Mouse (Mus musculus) lung, embryonic 15.5 days (tissue): ENCODE data around the gene Macf1. TPM values are rescaled to one million over a fixed set of nuclear protein-coding genes. Genes with fewer than 3 reads are reported as not detected.

Source experiments
- ATAC-seq: fragments of 200-750 bp; cut with Nextera tagmentation; 2 replicates; pipeline ENCODE4 v1.8.0; 2017; ENCODE audit warnings: moderate number of reproducible peaks, borderline replicate concordance; ENCODE audit not compliant: low FRiP score, low TSS enrichment; ENCODE audit errors: extremely low read depth
- H3K27ac ChIP-seq: fragments of 300-500 bp; sonication (generic); 2 replicates; pipeline ENCODE4 v1.5.1; 2015; ENCODE audit warnings: moderate library complexity, mild to moderate bottlenecking, inconsistent platforms
- H3K27me3 ChIP-seq: fragments of 300-500 bp; sonication (generic); 2 replicates; pipeline ENCODE4 v1.6.1; 2015; ENCODE audit warnings: inconsistent platforms
- H3K36me3 ChIP-seq: fragments of 300-500 bp; sonication (generic); 2 replicates; pipeline ENCODE4 v1.6.1; 2015; ENCODE audit warnings: inconsistent platforms
- H3K4me1 ChIP-seq: fragments of 300-500 bp; sonication (generic); 2 replicates; pipeline ENCODE4 v1.6.1; 2015; ENCODE audit warnings: inconsistent platforms
- H3K4me2 ChIP-seq: fragments of 300-500 bp; sonication (generic); 2 replicates; pipeline ENCODE4 v1.6.1; 2015; ENCODE audit warnings: inconsistent platforms, mild to moderate bottlenecking, moderate library complexity
- H3K4me3 ChIP-seq: fragments of 300-500 bp; sonication (generic); 2 replicates; pipeline ENCODE4 v1.5.1; 2015; ENCODE audit warnings: mild to moderate bottlenecking, inconsistent platforms
- H3K9ac ChIP-seq: fragments of 300-500 bp; sonication (generic); 2 replicates; pipeline ENCODE4 v1.6.1; 2015; ENCODE audit warnings: inconsistent platforms
- H3K9me3 ChIP-seq: fragments of 300-500 bp; sonication (generic); 2 replicates; pipeline ENCODE4 v1.6.1; 2016; ENCODE audit warnings: inconsistent platforms
- WGBS: fragments of 180-500 bp; shearing (Covaris S2); methylation state at CpG from one replicate; pipeline ENCODE4 v1.1.7; 2015; 5-methylcytosine and 5-hydroxymethylcytosine counted together
- polyA plus RNA-seq: library from polyadenylated mRNA; unstranded; fragments of >200 nt; fragmentation: Nextera tagmentation; extraction: Ambion mirVana; gene quantifications from 2 replicates; pipeline ENCODE4 v1.2.1, GENCODE M21; 2015

Macf1 gene
- polyA plus RNA-seq, 1 experiment from 2014 or later, result 73.1 TPM

DNA sequence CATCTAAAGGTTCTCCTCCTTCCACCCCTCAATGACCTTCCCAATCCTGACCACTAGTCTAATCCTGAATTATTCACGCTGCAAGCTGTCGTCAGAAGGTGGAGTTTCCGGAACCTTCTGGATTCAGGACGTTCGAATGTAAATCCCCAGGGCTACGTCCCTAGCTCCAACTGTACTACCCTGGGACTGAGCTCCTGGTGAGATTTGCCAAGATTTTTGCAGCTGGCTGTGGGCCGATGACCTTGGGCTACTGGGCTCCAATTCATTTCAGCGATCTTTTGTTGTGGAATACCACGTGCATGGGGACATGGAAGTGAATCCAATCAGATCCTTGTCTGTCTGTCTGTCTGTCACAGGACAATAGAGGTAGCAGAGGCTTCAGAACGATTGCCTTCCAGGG lies 6.2 kb upstream of the Macf1 start:
- Histone ChIP-seq H3K9me3 (no peaks in the 10 kb centered on the region), H3K36me3 (no peaks in the 10 kb centered on the region), H3K27ac (no peak overlapping the region), H3K4me1 (peaks cover 11% of the 10 kb centered on the region), H3K27me3 (peaks cover 14% of the 10 kb centered on the region), H3K4me2 (no peak overlapping the region), H3K9ac (no peak overlapping the region), H3K4me3 (no peak overlapping the region)
- 80% methylated on average over 10 of the region's 10 CpGs for WGBS
- no peak for ATAC-seq

GRCm38 (mm10) chr4:123687025-123687781 lies 3.0 kb upstream of the Macf1 start:
- ATAC-seq, result peak; percentile 69; the same call in 1 of the 2 replicates
- Histone ChIP-seq H3K4me2 (peak overlapping the region; percentile 100), H3K4me1 (peaks cover 11% of the 10 kb centered on the region), H3K36me3 (no peaks in the 10 kb centered on the region), H3K27me3 (peaks cover 19% of the 10 kb centered on the region), H3K9ac (peak overlapping the region; percentile 59), H3K4me3 (peak overlapping the region; percentile 76), H3K27ac (peak overlapping the region; percentile 2; the same call in 1 of the 2 replicates), H3K9me3 (no peaks in the 10 kb centered on the region)
- WGBS, result under 1% methylated on average over 52 of the region's 89 CpGs

DNA sequence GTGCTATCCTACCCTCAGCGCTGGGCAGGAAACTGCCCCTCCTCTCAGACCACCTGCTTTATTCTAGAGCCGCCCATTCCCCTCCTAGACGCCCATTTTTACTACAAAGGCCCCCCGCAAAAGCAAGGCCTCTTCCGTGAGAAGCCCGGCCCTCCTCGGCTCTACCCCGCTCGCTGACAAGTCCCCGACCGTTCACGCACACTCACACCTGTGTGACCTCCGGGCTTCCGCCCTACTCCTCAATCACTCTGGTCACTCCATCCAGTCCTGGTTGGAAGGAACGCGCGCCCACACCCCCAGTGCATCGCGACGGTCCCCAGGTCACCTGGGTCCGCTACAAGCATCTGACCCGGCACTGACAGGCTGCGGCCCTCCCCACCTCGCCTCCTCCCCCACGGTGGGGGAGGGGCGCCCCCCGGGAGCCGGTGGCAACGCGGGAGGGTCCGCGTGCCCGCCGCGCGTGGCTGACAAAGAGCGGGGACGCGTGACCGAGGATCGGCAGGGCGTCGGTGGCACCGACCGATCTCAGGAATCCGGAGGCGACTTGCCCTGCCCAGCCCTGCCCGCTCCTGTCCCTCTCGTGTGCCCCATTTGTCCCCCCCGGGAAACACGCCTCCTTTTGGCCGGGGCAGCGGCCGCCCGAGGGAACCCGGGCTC lies 2.3 kb upstream of the Macf1 start:
- no peak overlapping the region for H3K27ac ChIP-seq
- no peaks in the 10 kb centered on the region for H3K9me3 ChIP-seq
- 1% methylated on average over 51 of the region's 56 CpGs for WGBS
- H3K36me3 ChIP-seq, result no peaks in the 10 kb centered on the region
- peaks cover 19% of the 10 kb centered on the region for H3K27me3 ChIP-seq
- H3K4me2 ChIP-seq, result peak overlapping the region; percentile 100
- peak; percentile 43; the same call in 1 of the 2 replicates for ATAC-seq
- H3K9ac ChIP-seq, result peak overlapping the region; percentile 59
- peak overlapping the region; percentile 76 for H3K4me3 ChIP-seq
- peaks cover 11% of the 10 kb centered on the region for H3K4me1 ChIP-seq

GRCm38 (mm10) chr4:123685506-123686242 lies 1.5 kb upstream of the Macf1 start:
- H3K4me3 ChIP-seq, result peak overlapping the region; percentile 76
- 47% methylated on average over 8 of the region's 8 CpGs for WGBS

DNA sequence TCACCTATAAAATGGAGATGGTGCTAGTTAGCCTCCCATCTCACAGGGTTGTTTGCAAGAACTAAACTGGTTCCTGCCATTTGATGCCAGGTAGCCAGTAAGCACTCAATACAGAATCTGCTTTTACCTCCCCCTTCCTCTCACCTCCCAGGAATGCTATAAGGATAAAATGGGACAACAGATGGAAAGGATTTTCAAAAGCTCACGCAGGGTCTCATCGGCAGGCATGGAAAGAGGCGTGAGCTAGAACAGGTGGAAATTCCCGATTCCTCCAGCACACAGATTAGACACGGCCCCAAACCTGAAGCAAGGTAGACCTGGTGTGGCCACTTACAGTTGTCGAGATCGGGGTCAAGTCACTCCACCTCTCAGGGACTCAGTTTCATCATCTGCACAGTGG lies 886 bp upstream of the Macf1 start:
- no peak for ATAC-seq
- H3K4me2 ChIP-seq, result no peak overlapping the region
- H3K4me3 ChIP-seq, result no peak overlapping the region
- WGBS, result 75% methylated on average over 7 of the region's 7 CpGs
- no peaks in the 10 kb centered on the region for H3K36me3 ChIP-seq
- H3K9ac ChIP-seq, result no peak overlapping the region
- no peak overlapping the region for H3K27ac ChIP-seq
- H3K4me1 ChIP-seq, result peaks cover 11% of the 10 kb centered on the region
- H3K27me3 ChIP-seq, result peaks cover 19% of the 10 kb centered on the region
- no peaks in the 10 kb centered on the region for H3K9me3 ChIP-seq

More at GRCm38 (mm10) chr4:123685506-123686242, 1.5 kb upstream of the Macf1 start:
- H3K4me1 ChIP-seq, result peaks cover 11% of the 10 kb centered on the region
- no peak for ATAC-seq
- H3K27me3 ChIP-seq, result peaks cover 19% of the 10 kb centered on the region
- H3K4me2 ChIP-seq, result peak overlapping the region; percentile 100
- no peak overlapping the region for H3K27ac ChIP-seq
- no peak overlapping the region for H3K9ac ChIP-seq
- no peaks in the 10 kb centered on the region for H3K9me3 ChIP-seq
- no peaks in the 10 kb centered on the region for H3K36me3 ChIP-seq

GRCm38 (mm10) chr4:123682291-123682690 lies 1.9 kb downstream of the Macf1 start:
- WGBS, result 84% methylated on average over 8 of the region's 8 CpGs
- Histone ChIP-seq H3K27ac (no peak overlapping the region), H3K9me3 (no peaks in the 10 kb centered on the region), H3K36me3 (no peaks in the 10 kb centered on the region), H3K4me2 (no peak overlapping the region), H3K9ac (no peak overlapping the region), H3K27me3 (peaks cover 19% of the 10 kb centered on the region), H3K4me1 (peaks cover 8% of the 10 kb centered on the region), H3K4me3 (no peak overlapping the region)
- ATAC-seq, result no peak

GRCm38 (mm10) chr4:123680962-123681361 lies 3.2 kb downstream of the Macf1 start:
- ATAC-seq, result no peak
- 32% methylated on average over 7 of the region's 7 CpGs for WGBS
- H3K4me3 ChIP-seq, result no peak overlapping the region
- no peaks in the 10 kb centered on the region for H3K36me3 ChIP-seq
- H3K27me3 ChIP-seq, result peaks cover 12% of the 10 kb centered on the region
- H3K9ac ChIP-seq, result no peak overlapping the region
- H3K9me3 ChIP-seq, result no peaks in the 10 kb centered on the region
- no peak overlapping the region for H3K4me2 ChIP-seq
- H3K27ac ChIP-seq, result no peak overlapping the region
- no peaks in the 10 kb centered on the region for H3K4me1 ChIP-seq

DNA sequence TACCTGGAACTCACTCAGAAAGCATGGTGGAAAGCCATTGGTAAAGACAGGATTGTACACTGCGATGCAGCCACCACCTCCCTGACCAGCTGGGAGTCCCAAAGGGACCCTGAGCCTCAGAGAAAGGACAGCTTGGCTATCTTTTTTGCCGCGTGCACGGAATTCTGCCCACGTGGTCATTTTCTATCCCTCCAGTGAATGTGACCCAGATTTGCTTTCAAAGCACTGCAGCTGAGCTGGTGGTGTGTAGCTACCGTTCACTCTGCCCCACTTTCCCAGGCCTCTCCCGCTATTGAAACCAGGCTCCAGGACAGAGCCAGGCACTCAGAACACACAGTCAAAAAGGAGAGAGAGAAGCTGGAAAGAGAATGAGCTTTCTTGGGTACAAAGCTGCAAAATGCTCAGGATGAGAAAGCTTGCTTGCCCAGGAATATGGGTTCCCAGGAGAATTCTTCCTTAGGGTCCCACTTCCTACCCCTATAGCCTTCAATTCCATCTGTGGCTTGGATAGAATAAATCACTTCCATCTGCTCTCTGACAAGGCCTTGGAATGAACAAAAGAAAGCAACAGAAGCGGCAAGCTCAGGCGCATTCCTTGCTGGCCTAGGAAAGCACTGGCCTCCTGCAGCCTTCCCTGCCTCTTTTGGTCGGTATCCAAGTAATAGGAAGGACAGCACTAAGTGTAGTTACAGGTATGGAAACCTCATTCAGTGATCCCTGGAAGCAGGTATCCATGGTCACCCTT lies 6.9 kb downstream of the Macf1 start:
- no peaks in the 10 kb centered on the region for H3K9me3 ChIP-seq
- H3K36me3 ChIP-seq, result no peaks in the 10 kb centered on the region
- H3K4me2 ChIP-seq, result no peak overlapping the region
- WGBS, result 54% methylated on average over 10 of the region's 10 CpGs
- H3K27me3 ChIP-seq, result no peaks in the 10 kb centered on the region
- no peak overlapping the region for H3K4me3 ChIP-seq
- no peak for ATAC-seq
- no peak overlapping the region for H3K27ac ChIP-seq
- no peak overlapping the region for H3K9ac ChIP-seq
- H3K4me1 ChIP-seq, result no peaks in the 10 kb centered on the region

GRCm38 (mm10) chr4:123670598-123670997 lies 13.6 kb downstream of the Macf1 start:
- Histone ChIP-seq H3K9ac (no peak overlapping the region), H3K36me3 (no peaks in the 10 kb centered on the region), H3K27me3 (no peaks in the 10 kb centered on the region), H3K4me3 (no peak overlapping the region), H3K4me2 (no peak overlapping the region), H3K27ac (no peak overlapping the region), H3K4me1 (peaks cover 18% of the 10 kb centered on the region), H3K9me3 (no peaks in the 10 kb centered on the region)
- no peak for ATAC-seq

DNA sequence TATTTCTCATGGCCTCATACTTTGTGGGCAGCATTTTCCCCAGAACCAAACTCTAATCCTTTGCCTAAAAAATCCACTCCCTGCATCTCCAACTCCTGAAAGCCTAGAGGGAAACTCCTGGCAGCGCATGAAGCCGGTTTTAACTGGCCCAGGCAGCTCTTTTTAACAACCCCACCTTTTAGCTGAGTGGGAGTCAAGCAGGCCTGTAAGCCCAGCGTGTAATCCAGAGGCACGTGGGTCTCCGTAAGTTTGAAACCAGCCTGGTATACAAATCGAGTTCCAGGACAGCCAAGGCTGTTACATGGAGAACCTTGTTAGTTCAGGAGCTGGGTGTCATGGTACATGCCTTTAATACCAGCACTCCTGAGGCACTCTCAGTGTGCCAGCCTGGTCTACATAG lies 14.5 kb downstream of the Macf1 start:
- 77% methylated on average over 6 of the region's 6 CpGs for WGBS
- ATAC-seq, result no peak

DNA sequence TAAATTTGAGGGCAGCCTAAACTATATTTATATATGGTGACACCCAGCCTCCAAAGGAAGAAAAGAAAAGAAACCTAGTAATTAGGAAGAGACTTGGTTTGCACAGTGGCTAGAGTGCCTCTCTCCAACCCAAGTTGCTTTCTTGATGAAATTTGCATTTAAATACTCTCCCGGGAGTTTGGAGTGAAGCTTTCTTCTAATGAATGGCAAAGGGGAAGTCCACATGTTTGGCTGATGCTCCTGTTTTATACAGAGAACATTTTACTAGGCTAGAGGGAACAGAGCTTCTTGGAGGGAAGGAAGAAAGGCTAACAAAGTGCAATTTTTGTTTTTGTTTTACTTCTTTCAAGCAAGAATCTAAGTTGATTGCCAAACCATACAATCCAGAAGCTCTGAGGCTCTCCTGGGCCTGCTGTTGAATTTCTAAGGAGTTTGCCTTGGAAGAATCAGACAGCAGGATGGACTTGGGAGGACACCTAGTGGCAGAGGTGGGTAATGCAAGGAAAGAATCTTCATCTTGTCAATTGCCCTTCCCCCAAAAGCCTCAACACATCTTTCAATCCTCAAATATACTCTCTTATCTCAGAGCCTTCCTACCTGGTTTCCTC lies 16.8 kb downstream of the Macf1 start:
- no peak for ATAC-seq
- no peaks in the 10 kb centered on the region for H3K36me3 ChIP-seq
- no peak overlapping the region; the same call in 1 of the 2 replicates for H3K4me3 ChIP-seq
- peaks cover 33% of the 10 kb centered on the region for H3K4me1 ChIP-seq
- no peak overlapping the region for H3K4me2 ChIP-seq
- H3K27ac ChIP-seq, result 0 out of 2 replicates have a peak overlapping the region, but pooled peaks have one; percentile 0
- 53% methylated on average over 1 of the region's 1 CpGs for WGBS
- no peaks in the 10 kb centered on the region for H3K9me3 ChIP-seq
- H3K9ac ChIP-seq, result no peak overlapping the region
- H3K27me3 ChIP-seq, result no peaks in the 10 kb centered on the region

More for the DNA sequence above, 14.5 kb downstream of the Macf1 start:
- no peak overlapping the region for H3K4me3 ChIP-seq
- no peaks in the 10 kb centered on the region for H3K9me3 ChIP-seq
- no peaks in the 10 kb centered on the region for H3K36me3 ChIP-seq
- H3K4me2 ChIP-seq, result no peak overlapping the region
- H3K9ac ChIP-seq, result no peak overlapping the region
- H3K4me1 ChIP-seq, result peaks cover 23% of the 10 kb centered on the region
- no peak overlapping the region for H3K27ac ChIP-seq
- H3K27me3 ChIP-seq, result no peaks in the 10 kb centered on the region
